In the genomic region with DNA sequence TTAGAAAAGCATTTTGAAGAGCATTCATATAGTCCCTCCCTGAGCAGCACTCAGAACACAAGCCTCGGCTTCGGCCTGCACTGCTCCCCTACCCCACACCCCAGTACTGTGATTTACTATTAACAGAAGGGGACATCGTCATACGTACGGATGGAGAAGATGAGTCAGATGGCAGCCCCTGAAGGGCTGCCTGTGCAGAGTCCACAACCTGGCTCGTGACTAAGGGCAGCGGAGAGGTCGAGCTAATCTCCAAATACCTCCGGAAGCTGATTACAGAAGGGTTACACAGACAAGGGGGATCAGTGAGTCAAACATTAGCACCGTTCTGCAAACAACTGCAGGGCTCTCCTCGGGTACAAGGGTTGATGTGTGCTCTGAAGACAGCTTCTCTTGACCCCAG, we compare ENCODE assay signal across 19 mouse cellular contexts. TPM values are rescaled to one million over a fixed set of nuclear protein-coding genes. Genes with fewer than 3 reads are reported as not detected.
DNase-seq lines count a peak whose midpoint lies in the region; ATAC-seq and TF ChIP-seq lines count a peak whose summit lies in the region.
"Had no signal": no experiment of that assay in that cellular context is flagged by ENCODE, and none has a peak within 500 bp of the region (broad histone marks: within the 10 kb centered on the region; RNA-seq: fewer than 3 reads in every experiment).

No protein-coding gene starts in this region.

- H3K36me3 ChIP-seq in kidney, postnatal 0 days (ENCODE audit: insufficient read depth, low read length): no peaks in the 10 kb centered on the region
- no peaks in the 10 kb centered on the region for H3K36me3 ChIP-seq in intestine, embryonic 15.5 days
- H3K36me3 ChIP-seq in liver, embryonic 14.5 days (replicated peaks; ENCODE audit: control insufficient read depth, insufficient read depth, low read depth): no peaks in the 10 kb centered on the region
- H3K36me3 ChIP-seq in forebrain, embryonic 12.5 days (replicated peaks): no peaks in the 10 kb centered on the region
- no peaks in the 10 kb centered on the region for H3K36me3 ChIP-seq in embryonic facial prominence, embryonic 10.5 days (replicated peaks)
- H3K36me3 ChIP-seq: embryonic facial prominence, embryonic 12.5 days; heart, embryonic 13.5 days; hindbrain, embryonic 12.5 days; neural tube, embryonic 15.5 days had no signal

- no peak for TF ChIP-seq CTCF in kidney, postnatal 0 days (IDR thresholded peaks at IDR 0.05; ENCODE audit: low read depth)
- no peak for TF ChIP-seq CTCF in liver, embryonic 14.5 days (IDR thresholded peaks at IDR 0.05; ENCODE audit: low read depth)

- H3K4me1 ChIP-seq in kidney, postnatal 0 days (replicated peaks; ENCODE audit: insufficient read depth, low read length): no peaks in the 10 kb centered on the region
- H3K4me1 ChIP-seq in intestine, embryonic 15.5 days (replicated peaks): no peaks in the 10 kb centered on the region
- peaks cover 0 to 13% of the 10 kb centered on the region in 2 experiments; a peak in 2 of 4 replicates for H3K4me1 ChIP-seq in liver, embryonic 14.5 days (replicated peaks; ENCODE audit: control insufficient read depth in 2 of 2, insufficient read depth in 2 of 2, low read length in 1 of 2)
- no peaks in the 10 kb centered on the region for H3K4me1 ChIP-seq in forebrain, embryonic 12.5 days
- H3K4me1 ChIP-seq in embryonic facial prominence, embryonic 10.5 days: peaks cover 9% of the 10 kb centered on the region; the same call in 1 of the 2 replicates
- H3K4me1 ChIP-seq: embryonic facial prominence, embryonic 12.5 days; hindbrain, embryonic 12.5 days; megakaryocyte, embryonic 14.5 days; neural tube, embryonic 15.5 days had no signal

- no peaks in the 10 kb centered on the region for H3K9me3 ChIP-seq in kidney, postnatal 0 days (replicated peaks; ENCODE audit: low read length)
- no peaks in the 10 kb centered on the region for H3K9me3 ChIP-seq in intestine, embryonic 15.5 days
- no peaks in the 10 kb centered on the region for H3K9me3 ChIP-seq in liver, embryonic 14.5 days (ENCODE audit: control insufficient read depth, low read length)
- H3K9me3 ChIP-seq in forebrain, embryonic 12.5 days: no peaks in the 10 kb centered on the region
- H3K9me3 ChIP-seq in embryonic facial prominence, embryonic 10.5 days: no peaks in the 10 kb centered on the region
- H3K9me3 ChIP-seq: embryonic facial prominence, embryonic 12.5 days; heart, embryonic 13.5 days; hindbrain, embryonic 12.5 days; neural tube, embryonic 15.5 days had no signal

- peak; percentile 63; the same call in 1 of the 2 replicates for ATAC-seq in kidney, postnatal 0 days (replicated peaks; ENCODE audit: low FRiP score, low read depth)
- peak; percentile 86 for ATAC-seq in intestine, embryonic 15.5 days
- ATAC-seq in liver, embryonic 14.5 days (ENCODE audit: insufficient read depth): peak; percentile 74
- ATAC-seq in forebrain, embryonic 12.5 days (ENCODE audit: low FRiP score): no peak
- ATAC-seq: activated CD4-positive, CD25-positive, alpha-beta regulatory T cell, adult 4 months had no signal

- 58% methylated on average over 11 of the region's 11 CpGs for WGBS in kidney, postnatal 0 days
- WGBS in intestine, embryonic 15.5 days: 27% methylated on average over 11 of the region's 11 CpGs
- 54% methylated on average over 11 of the region's 11 CpGs for WGBS in liver, embryonic 14.5 days (ENCODE audit: insufficient replicate concordance)
- WGBS in forebrain, embryonic 12.5 days: 77% methylated on average over 11 of the region's 11 CpGs
- 62% methylated on average over 11 of the region's 11 CpGs for WGBS in embryonic facial prominence, embryonic 10.5 days

- H3K27ac ChIP-seq in kidney, postnatal 0 days: no peak overlapping the region
- H3K27ac ChIP-seq in intestine, embryonic 15.5 days: no peak overlapping the region
- H3K27ac ChIP-seq in liver, embryonic 14.5 days: no peak overlapping the region
- no peak overlapping the region for H3K27ac ChIP-seq in forebrain, embryonic 12.5 days
- H3K27ac ChIP-seq in embryonic facial prominence, embryonic 10.5 days (replicated peaks): no peak overlapping the region
- H3K27ac ChIP-seq: embryonic facial prominence, embryonic 12.5 days; heart, embryonic 13.5 days; hindbrain, embryonic 12.5 days; layer of hippocampus, adult 2 months; neural tube, embryonic 15.5 days had no signal

- H3K9ac ChIP-seq in kidney, postnatal 0 days (ENCODE audit: low read depth, low read length): no peak overlapping the region
- H3K9ac ChIP-seq in intestine, embryonic 15.5 days: no peak overlapping the region
- no peak overlapping the region for H3K9ac ChIP-seq in liver, embryonic 14.5 days (replicated peaks)
- no peak overlapping the region for H3K9ac ChIP-seq in forebrain, embryonic 12.5 days
- H3K9ac ChIP-seq: embryonic facial prominence, embryonic 12.5 days; heart, embryonic 13.5 days; hindbrain, embryonic 12.5 days; neural tube, embryonic 15.5 days had no signal

- DNase-seq in kidney, postnatal 0 days (ENCODE audit: low spot score): no peak
- DNase-seq in kidney, postnatal 14 days: no peak
- peak; percentile 24 to 37 (median 32) for DNase-seq in liver, embryonic 14.5 days (ENCODE audit: low read depth in 3 of 3, low spot score in 3 of 3)
- peak; percentile 90 for DNase-seq in yolk sac, embryonic 10.5 days (ENCODE audit: low spot score)
- no peak for DNase-seq in embryonic facial prominence, embryonic 10.5 days (ENCODE audit: low spot score)
- DNase-seq: cerebellum, postnatal 10 days; gastrocnemius, postnatal 10 days; kidney, adult 8-10 months had no signal

- no peak overlapping the region for H3K4me2 ChIP-seq in kidney, postnatal 0 days (ENCODE audit: low read length)
- no peak overlapping the region; the same call in 1 of the 2 replicates for H3K4me2 ChIP-seq in intestine, embryonic 15.5 days (replicated peaks)
- H3K4me2 ChIP-seq in liver, embryonic 14.5 days (ENCODE audit: low read depth): no peak overlapping the region
- H3K4me2 ChIP-seq in forebrain, embryonic 12.5 days: no peak overlapping the region
- H3K4me2 ChIP-seq: embryonic facial prominence, embryonic 12.5 days; heart, embryonic 13.5 days; hindbrain, embryonic 12.5 days; neural tube, embryonic 15.5 days had no signal

- no peak overlapping the region for H3K4me3 ChIP-seq in kidney, postnatal 0 days (replicated peaks; ENCODE audit: low read depth, low read length)
- no peak overlapping the region for H3K4me3 ChIP-seq in intestine, embryonic 15.5 days (replicated peaks)
- no peak overlapping the region for H3K4me3 ChIP-seq in liver, embryonic 14.5 days (ENCODE audit: insufficient read depth in 1 of 2, low read depth in 2 of 2, low read length in 2 of 2)
- no peak overlapping the region for H3K4me3 ChIP-seq in forebrain, embryonic 12.5 days (replicated peaks)
- H3K4me3 ChIP-seq in embryonic facial prominence, embryonic 10.5 days: no peak overlapping the region
- H3K4me3 ChIP-seq: embryonic facial prominence, embryonic 12.5 days; heart, embryonic 13.5 days; hindbrain, embryonic 12.5 days; layer of hippocampus, adult 2 months; megakaryocyte, embryonic 14.5 days; neural tube, embryonic 15.5 days had no signal

- H3K27me3 ChIP-seq in kidney, postnatal 0 days (ENCODE audit: insufficient read depth, low read length): no peaks in the 10 kb centered on the region
- no peaks in the 10 kb centered on the region for H3K27me3 ChIP-seq in intestine, embryonic 15.5 days (replicated peaks)
- no peaks in the 10 kb centered on the region for H3K27me3 ChIP-seq in liver, embryonic 14.5 days (ENCODE audit: control insufficient read depth, insufficient read depth, low read length)
- no peaks in the 10 kb centered on the region for H3K27me3 ChIP-seq in forebrain, embryonic 12.5 days
- no peaks in the 10 kb centered on the region for H3K27me3 ChIP-seq in embryonic facial prominence, embryonic 10.5 days (replicated peaks; ENCODE audit: low read depth, poor library complexity, severe bottlenecking)
- H3K27me3 ChIP-seq: embryonic facial prominence, embryonic 12.5 days; hindbrain, embryonic 12.5 days; neural tube, embryonic 15.5 days had no signal

- no peak for TF ChIP-seq EP300 in liver, embryonic 14.5 days (IDR thresholded peaks at IDR 0.05; ENCODE audit: low read depth)

RNA-seq across cellular contexts. Expression of a gene that starts 1.4 kb away (rescaled TPM):
- 0.15 and 0.16 TPM in 2 replicates for polyA plus RNA-seq in kidney, postnatal 0 days (2015; fragmentation: Nextera tagmentation; extraction: Ambion mirVana)
- 0.15 and 0.24 TPM in 2 replicates for polyA plus RNA-seq in intestine, embryonic 15.5 days (2015; fragmentation: Nextera tagmentation; extraction: Ambion mirVana)
- polyA plus RNA-seq in liver, embryonic 14.5 days (2012; rRNA removed): 2.1 and 4.1 TPM in 2 replicates
- polyA plus RNA-seq in liver, embryonic 14.5 days (2014; fragmentation: Nextera tagmentation; extraction: Ambion mirVana): 4.2 TPM in 2 replicates
- not detected in 2 replicates for polyA plus RNA-seq in forebrain, embryonic 12.5 days (2016; fragmentation: Nextera tagmentation; extraction: Ambion mirVana)
- not detected in 2 replicates for polyA plus RNA-seq in embryonic facial prominence, embryonic 10.5 days (2016; fragmentation: Nextera tagmentation; extraction: Ambion mirVana)
- polyA plus RNA-seq: activated CD4-positive, CD25-positive, alpha-beta regulatory T cell, adult 4 months; embryonic facial prominence, embryonic 12.5 days; heart, embryonic 13.5 days; lung, embryonic 16.5 days; neural tube, embryonic 15.5 days; small intestine, adult 2 months had no signal

RNA-seq across cellular contexts. Expression of a gene that starts 8.9 kb away (rescaled TPM):
- polyA plus RNA-seq in kidney, postnatal 0 days (2015; fragmentation: Nextera tagmentation; extraction: Ambion mirVana): 9.7 and 11.5 TPM in 2 replicates
- 86.5 and 87.7 TPM in 2 replicates for polyA plus RNA-seq in intestine, embryonic 15.5 days (2015; fragmentation: Nextera tagmentation; extraction: Ambion mirVana)
- polyA plus RNA-seq in liver, embryonic 14.5 days (2012; rRNA removed): 690 and 801 TPM in 2 replicates
- polyA plus RNA-seq in liver, embryonic 14.5 days (2014; fragmentation: Nextera tagmentation; extraction: Ambion mirVana): 1,536 and 1,785 TPM in 2 replicates
- 0.75 and 0.94 TPM in 2 replicates for polyA plus RNA-seq in forebrain, embryonic 12.5 days (2016; fragmentation: Nextera tagmentation; extraction: Ambion mirVana)
- polyA plus RNA-seq in embryonic facial prominence, embryonic 10.5 days (2016; fragmentation: Nextera tagmentation; extraction: Ambion mirVana): 1.0 and 2.3 TPM in 2 replicates
- polyA plus RNA-seq: activated CD4-positive, CD25-positive, alpha-beta regulatory T cell, adult 4 months had no signal

RNA-seq across cellular contexts. Expression of a gene that starts 37.1 kb away (rescaled TPM):
- polyA plus RNA-seq in kidney, postnatal 0 days (2015; fragmentation: Nextera tagmentation; extraction: Ambion mirVana): 2.0 and 2.6 TPM in 2 replicates
- polyA plus RNA-seq in intestine, embryonic 15.5 days (2015; fragmentation: Nextera tagmentation; extraction: Ambion mirVana): 7.0 and 9.0 TPM in 2 replicates
- 0.04 and 0.07 TPM in 2 replicates for polyA plus RNA-seq in liver, embryonic 14.5 days (2012; rRNA removed)
- polyA plus RNA-seq in liver, embryonic 14.5 days (2014; fragmentation: Nextera tagmentation; extraction: Ambion mirVana): not detected in 2 replicates
- polyA plus RNA-seq in forebrain, embryonic 12.5 days (2016; fragmentation: Nextera tagmentation; extraction: Ambion mirVana): not detected in 2 replicates
- 0.28 TPM in 1 of 2 replicates, not detected in the other for polyA plus RNA-seq in embryonic facial prominence, embryonic 10.5 days (2016; fragmentation: Nextera tagmentation; extraction: Ambion mirVana)
- polyA plus RNA-seq: embryonic facial prominence, embryonic 12.5 days; hindbrain, embryonic 12.5 days had no signal

Comparison
In these comparisons a context has a peak if more than half of its experiments do, and no peak if none do; other contexts are left out.
1. DNase-seq: peak in liver, embryonic 14.5 days (3 of 3) and yolk sac, embryonic 10.5 days (single experiment); none in kidney, postnatal 0 days (single experiment), kidney, postnatal 14 days (single experiment) and embryonic facial prominence, embryonic 10.5 days (single experiment).